Mouse (Mus musculus) stomach, embryonic 16.5 days (tissue): ENCODE data around the gene Sh3gl2. TPM values are rescaled to one million over a fixed set of nuclear protein-coding genes. Genes with fewer than 3 reads are reported as not detected.

Experiments
- ATAC-seq: fragments of 200-750 bp; cut with Nextera tagmentation; 2 replicates; pipeline ENCODE4 v1.8.0; 2017; ENCODE audit warnings: moderate number of reproducible peaks, moderate TSS enrichment; ENCODE audit not compliant: insufficient read depth, low FRiP score
- H3K27ac ChIP-seq: fragments of 300-500 bp; sonication (generic); 2 replicates; pipeline ENCODE4 v1.5.1; 2014; ENCODE audit warnings: low read length
- H3K27me3 ChIP-seq: fragments of 300-500 bp; sonication (generic); 2 replicates; pipeline ENCODE4 v1.6.1; 2014; ENCODE audit warnings: low read length, control low read depth, mixed read lengths; ENCODE audit not compliant: control insufficient read depth, insufficient read depth
- H3K36me3 ChIP-seq: fragments of 300-500 bp; sonication (generic); 2 replicates; pipeline ENCODE4 v1.6.1; 2014; ENCODE audit warnings: low read length; ENCODE audit not compliant: control insufficient read depth, insufficient read depth
- H3K4me1 ChIP-seq: fragments of 300-500 bp; sonication (generic); 2 replicates; pipeline ENCODE4 v1.6.1; 2014; ENCODE audit warnings: low read length, control low read depth, mixed read lengths; ENCODE audit not compliant: control insufficient read depth, insufficient read depth
- H3K4me2 ChIP-seq: fragments of 300-500 bp; sonication (generic); 2 replicates; pipeline ENCODE4 v1.6.1; 2014; ENCODE audit warnings: low read depth, low read length, mixed read lengths
- H3K4me3 ChIP-seq: fragments of 300-500 bp; sonication (generic); replicated peaks from 2 replicates; pipeline ENCODE4 v1.5.1; 2014; ENCODE audit warnings: mild to moderate bottlenecking, low read length
- H3K9ac ChIP-seq: fragments of 300-500 bp; sonication (generic); 2 replicates; pipeline ENCODE4 v1.6.1; 2014; ENCODE audit warnings: low read length
- H3K9me3 ChIP-seq: fragments of 300-500 bp; sonication (generic); replicated peaks from 2 replicates; pipeline ENCODE4 v1.6.1; 2016; ENCODE audit warnings: low read length, control low read depth; ENCODE audit not compliant: control insufficient read depth
- WGBS: fragments of 180-500 bp; shearing (Covaris S2); extraction: QIAGEN DNeasy Blood & Tissue Kit; methylation state at CpG from one replicate; pipeline ENCODE4 v1.1.7; 2014; 5-methylcytosine and 5-hydroxymethylcytosine counted together
- polyA plus RNA-seq: library from polyadenylated mRNA; unstranded; fragments of >200 nt; fragmentation: Nextera tagmentation; extraction: Ambion mirVana; gene quantifications from 2 replicates; pipeline ENCODE4 v1.2.1, GENCODE M21; 2015

Gene Sh3gl2
- polyA plus RNA-seq, 1 experiment from 2014 or later, result 11.4 TPM

- Histone ChIP-seq H3K27ac (no peak overlapping the region), H3K4me1 (no peaks in the 10 kb centered on the region), H3K27me3 (0 out of 2 replicates have a peak, but pooled peaks cover 3% of the 10 kb centered on the region), H3K4me3 (no peak overlapping the region), H3K9me3 (no peaks in the 10 kb centered on the region), H3K36me3 (no peaks in the 10 kb centered on the region), H3K4me2 (no peak overlapping the region), H3K9ac (no peak overlapping the region)
- ATAC-seq, result no peak
- WGBS, result 79% methylated on average over 7 of the region's 7 CpGs
These were observed 200.3 kb downstream of the Sh3gl2 start for GRCm38 (mm10) chr4:85405276-85405675.

- H3K4me1 ChIP-seq, result no peaks in the 10 kb centered on the region
- H3K27me3 ChIP-seq, result no peaks in the 10 kb centered on the region
- H3K36me3 ChIP-seq, result no peaks in the 10 kb centered on the region
- H3K9me3 ChIP-seq, result no peaks in the 10 kb centered on the region
- no peak overlapping the region for H3K9ac ChIP-seq
- no peak for ATAC-seq
- WGBS, result 88% methylated on average over 3 of the region's 3 CpGs
- H3K27ac ChIP-seq, result no peak overlapping the region
- no peak overlapping the region for H3K4me3 ChIP-seq
- no peak overlapping the region for H3K4me2 ChIP-seq
These were observed 211.5 kb downstream of the Sh3gl2 start for GRCm38 (mm10) chr4:85416466-85416865.

GRCm38 (mm10) chr4:85420429-85420828 lies 215.5 kb downstream of the Sh3gl2 start:
- Histone ChIP-seq H3K9me3 (no peaks in the 10 kb centered on the region), H3K4me3 (no peak overlapping the region), H3K27ac (no peak overlapping the region), H3K4me2 (no peak overlapping the region), H3K9ac (no peak overlapping the region), H3K36me3 (no peaks in the 10 kb centered on the region), H3K4me1 (no peaks in the 10 kb centered on the region), H3K27me3 (no peaks in the 10 kb centered on the region)
- 79% methylated on average over 6 of the region's 6 CpGs for WGBS
- ATAC-seq, result no peak

GRCm38 (mm10) chr4:85426211-85426610 lies 221.3 kb downstream of the Sh3gl2 start:
- no peak for ATAC-seq
- H3K9me3 ChIP-seq, result no peaks in the 10 kb centered on the region
- H3K4me1 ChIP-seq, result no peaks in the 10 kb centered on the region
- no peaks in the 10 kb centered on the region for H3K27me3 ChIP-seq
- no peak overlapping the region for H3K9ac ChIP-seq
- WGBS, result 80% methylated on average over 4 of the region's 4 CpGs
- H3K27ac ChIP-seq, result no peak overlapping the region
- no peak overlapping the region for H3K4me3 ChIP-seq
- H3K4me2 ChIP-seq, result no peak overlapping the region
- H3K36me3 ChIP-seq, result no peaks in the 10 kb centered on the region

GRCm38 (mm10) chr4:85432786-85433185 lies 227.9 kb downstream of the Sh3gl2 start:
- Histone ChIP-seq H3K4me2 (no peak overlapping the region), H3K27ac (no peak overlapping the region), H3K27me3 (no peaks in the 10 kb centered on the region), H3K4me3 (no peak overlapping the region), H3K9ac (no peak overlapping the region), H3K4me1 (no peaks in the 10 kb centered on the region), H3K9me3 (no peaks in the 10 kb centered on the region), H3K36me3 (no peaks in the 10 kb centered on the region)
- ATAC-seq, result no peak
- WGBS, result 77% methylated on average over 4 of the region's 4 CpGs

GRCm38 (mm10) chr4:85434734-85435133 lies 229.8 kb downstream of the Sh3gl2 start:
- Histone ChIP-seq H3K9me3 (no peaks in the 10 kb centered on the region), H3K4me3 (no peak overlapping the region), H3K27ac (no peak overlapping the region), H3K4me1 (no peaks in the 10 kb centered on the region), H3K9ac (no peak overlapping the region), H3K36me3 (no peaks in the 10 kb centered on the region), H3K4me2 (no peak overlapping the region), H3K27me3 (no peaks in the 10 kb centered on the region)
- ATAC-seq, result no peak
- 44% methylated on average over 8 of the region's 8 CpGs for WGBS

- Histone ChIP-seq H3K9me3 (no peaks in the 10 kb centered on the region), H3K9ac (no peak overlapping the region), H3K36me3 (no peaks in the 10 kb centered on the region), H3K4me3 (no peak overlapping the region), H3K4me1 (no peaks in the 10 kb centered on the region), H3K27ac (no peak overlapping the region), H3K4me2 (no peak overlapping the region), H3K27me3 (no peaks in the 10 kb centered on the region)
- 60% methylated on average over 3 of the region's 3 CpGs for WGBS
- no peak for ATAC-seq
These were observed 233.9 kb downstream of the Sh3gl2 start for GRCm38 (mm10) chr4:85438813-85439212.

- Histone ChIP-seq H3K36me3 (no peaks in the 10 kb centered on the region), H3K9me3 (no peaks in the 10 kb centered on the region), H3K9ac (no peak overlapping the region), H3K27ac (no peak overlapping the region), H3K27me3 (no peaks in the 10 kb centered on the region), H3K4me2 (no peak overlapping the region), H3K4me3 (no peak overlapping the region), H3K4me1 (no peaks in the 10 kb centered on the region)
- no peak for ATAC-seq
- WGBS, result 86% methylated on average over 6 of the region's 6 CpGs
These were observed 278.7 kb downstream of the Sh3gl2 start for GRCm38 (mm10) chr4:85483586-85483985.

GRCm38 (mm10) chr4:85486316-85486946 lies 281.5 kb downstream of the Sh3gl2 start:
- Histone ChIP-seq H3K36me3 (no peaks in the 10 kb centered on the region), H3K27ac (no peak overlapping the region), H3K4me3 (no peak overlapping the region), H3K4me2 (no peak overlapping the region), H3K27me3 (no peaks in the 10 kb centered on the region), H3K9ac (no peak overlapping the region), H3K9me3 (no peaks in the 10 kb centered on the region), H3K4me1 (no peaks in the 10 kb centered on the region)
- WGBS, result 78% methylated on average over 10 of the region's 10 CpGs
- ATAC-seq, result no peak
